In the genomic region with DNA sequence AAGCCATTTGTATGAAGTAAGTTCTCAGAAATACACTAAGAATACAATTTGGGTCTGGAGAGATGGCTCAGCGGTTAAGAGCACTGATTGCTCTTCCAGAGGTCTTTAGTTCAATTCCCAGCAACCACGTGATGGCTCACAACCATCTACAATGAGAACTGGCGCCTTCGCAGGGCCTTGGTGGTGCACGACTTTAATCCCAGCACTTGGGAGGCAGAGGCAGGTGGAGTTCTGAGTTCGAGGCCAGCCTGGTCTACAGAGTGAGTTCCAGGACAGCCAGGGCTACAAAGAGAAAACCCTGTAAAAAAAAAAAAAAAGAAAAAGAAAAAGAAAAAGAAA, we compare ENCODE assay signal across 7 mouse cellular contexts. TPM values are rescaled to one million over a fixed set of nuclear protein-coding genes. Genes with fewer than 3 reads are reported as not detected.
DNase-seq lines count a peak whose midpoint lies in the region; ATAC-seq and TF ChIP-seq lines count a peak whose summit lies in the region.
"Not testable (repeated sequence)": the region's sequence is repeated elsewhere in the genome, so short reads cannot be mapped to it uniquely, and the experiment has no call there.

No protein-coding gene starts in this region.

- H3K4me1 ChIP-seq in forebrain, embryonic 11.5 days (replicated peaks; ENCODE audit: control insufficient read depth, insufficient read depth, low read length); midbrain, postnatal 0 days (ENCODE audit: insufficient read depth, low read length): not testable (repeated sequence)
- H3K4me1 ChIP-seq in heart, embryonic 16.5 days (ENCODE audit: control insufficient read depth, insufficient read depth, low read length): peaks cover 24% of the 10 kb centered on the region
- H3K4me1 ChIP-seq in intestine, embryonic 16.5 days (ENCODE audit: control insufficient read depth, insufficient read depth, low read length): peaks cover 34% of the 10 kb centered on the region
- peaks cover 37% of the 10 kb centered on the region for H3K4me1 ChIP-seq in limb, embryonic 13.5 days
- peaks cover 12% of the 10 kb centered on the region for H3K4me1 ChIP-seq in lung, embryonic 14.5 days (ENCODE audit: insufficient read depth)

- TF ChIP-seq CTCF in lung, embryonic 14.5 days (IDR thresholded peaks at IDR 0.05; ENCODE audit: low read depth); midbrain, postnatal 0 days (IDR thresholded peaks at IDR 0.05): not testable (repeated sequence)

- not testable (repeated sequence) for H3K4me3 ChIP-seq in forebrain, embryonic 11.5 days (ENCODE audit: low read depth, low read length); heart, embryonic 16.5 days (ENCODE audit: low read length); intestine, embryonic 16.5 days (ENCODE audit: low read length); lung, embryonic 14.5 days (ENCODE audit: low read depth, low read length)
- peak overlapping the region; percentile 69; the same call in 1 of the 2 replicates for H3K4me3 ChIP-seq in limb, embryonic 13.5 days
- H3K4me3 ChIP-seq in midbrain, postnatal 0 days (ENCODE audit: low read depth, low read length): peak overlapping the region; percentile 60

- ATAC-seq in forebrain, embryonic 11.5 days (replicated peaks; ENCODE audit: low FRiP score); heart, embryonic 16.5 days (replicated peaks; ENCODE audit: extremely low read depth, insufficient read depth, low FRiP score); intestine, embryonic 16.5 days; limb, embryonic 13.5 days (ENCODE audit: low FRiP score, low read depth); lung, embryonic 14.5 days (ENCODE audit: insufficient read depth); midbrain, postnatal 0 days (ENCODE audit: low FRiP score): not testable (repeated sequence)

- H3K9ac ChIP-seq in forebrain, embryonic 11.5 days (ENCODE audit: low read length); intestine, embryonic 16.5 days (ENCODE audit: low read depth, low read length); limb, embryonic 13.5 days; lung, embryonic 14.5 days; midbrain, postnatal 0 days (replicated peaks; ENCODE audit: low read length, poor library complexity, severe bottlenecking): not testable (repeated sequence)
- H3K9ac ChIP-seq in heart, embryonic 16.5 days (ENCODE audit: low read length): 0 out of 2 replicates have a peak overlapping the region, but pooled peaks have one; percentile 24

- H3K4me2 ChIP-seq in forebrain, embryonic 11.5 days (ENCODE audit: low read depth, low read length, severe bottlenecking): peak overlapping the region; percentile 36; the same call in 1 of the 2 replicates
- peak overlapping the region; percentile 91; the same call in 1 of the 2 replicates for H3K4me2 ChIP-seq in heart, embryonic 16.5 days (ENCODE audit: low read depth, low read length)
- H3K4me2 ChIP-seq in intestine, embryonic 16.5 days (ENCODE audit: low read depth, low read length): peak overlapping the region; percentile 62; the same call in 1 of the 2 replicates
- H3K4me2 ChIP-seq in limb, embryonic 13.5 days (replicated peaks): peak overlapping the region; percentile 90
- H3K4me2 ChIP-seq in lung, embryonic 14.5 days: peak overlapping the region; percentile 84
- H3K4me2 ChIP-seq in midbrain, postnatal 0 days (ENCODE audit: low read depth, low read length, poor library complexity, severe bottlenecking): peak overlapping the region; percentile 64

- 80% methylated on average over 6 of the region's 6 CpGs for WGBS in forebrain, embryonic 11.5 days
- 79% methylated on average over 6 of the region's 6 CpGs for WGBS in heart, embryonic 16.5 days
- 79% methylated on average over 6 of the region's 6 CpGs for WGBS in intestine, embryonic 16.5 days
- WGBS in limb, embryonic 13.5 days: 79% methylated on average over 6 of the region's 6 CpGs
- WGBS in lung, embryonic 14.5 days: 80% methylated on average over 6 of the region's 6 CpGs
- WGBS in midbrain, postnatal 0 days: 79% methylated on average over 6 of the region's 6 CpGs

- H3K27ac ChIP-seq in forebrain, embryonic 11.5 days (ENCODE audit: low read depth, low read length); intestine, embryonic 16.5 days (ENCODE audit: low read length); limb, embryonic 13.5 days; midbrain, postnatal 0 days (ENCODE audit: low read depth, low read length): not testable (repeated sequence)
- peak overlapping the region; percentile 87 for H3K27ac ChIP-seq in heart, embryonic 16.5 days (ENCODE audit: low read length)
- 0 out of 2 replicates have a peak overlapping the region, but pooled peaks have one; percentile 58 for H3K27ac ChIP-seq in lung, embryonic 14.5 days (ENCODE audit: low read depth)

- not testable (repeated sequence) for H3K27me3 ChIP-seq in forebrain, embryonic 11.5 days (ENCODE audit: control insufficient read depth, insufficient read depth, low read length); heart, embryonic 16.5 days (ENCODE audit: control insufficient read depth, insufficient read depth, low read length); intestine, embryonic 16.5 days (replicated peaks; ENCODE audit: control insufficient read depth, insufficient read depth, low read length); limb, embryonic 13.5 days; lung, embryonic 14.5 days (ENCODE audit: insufficient read depth, low read length); midbrain, postnatal 0 days (ENCODE audit: insufficient read depth, low read length)

- peak; percentile 88 for DNase-seq in R1 (ENCODE audit: low read depth, low spot score)
- DNase-seq in forebrain, embryonic 11.5 days (ENCODE audit: low spot score); lung, embryonic 14.5 days; midbrain, postnatal 0 days (ENCODE audit: low spot score): not testable (repeated sequence)

- not testable (repeated sequence) for H3K9me3 ChIP-seq in forebrain, embryonic 11.5 days (ENCODE audit: control insufficient read depth, low read length); heart, embryonic 16.5 days (replicated peaks; ENCODE audit: control insufficient read depth, low read length); intestine, embryonic 16.5 days (ENCODE audit: control insufficient read depth, low read length); limb, embryonic 13.5 days; lung, embryonic 14.5 days (ENCODE audit: low read depth, low read length); midbrain, postnatal 0 days (ENCODE audit: low read length)

- H3K36me3 ChIP-seq in forebrain, embryonic 11.5 days (ENCODE audit: control insufficient read depth, insufficient read depth, low read length); intestine, embryonic 16.5 days (ENCODE audit: control insufficient read depth, insufficient read depth, low read length); midbrain, postnatal 0 days (ENCODE audit: insufficient read depth, low read length): not testable (repeated sequence)
- H3K36me3 ChIP-seq in heart, embryonic 16.5 days (ENCODE audit: control insufficient read depth, insufficient read depth): peaks cover 12% of the 10 kb centered on the region
- H3K36me3 ChIP-seq in limb, embryonic 13.5 days: peaks cover 25% of the 10 kb centered on the region
- peaks cover 20% of the 10 kb centered on the region for H3K36me3 ChIP-seq in lung, embryonic 14.5 days (ENCODE audit: insufficient read depth)

RNA-seq across cellular contexts. Expression of gene Taf8, which starts 0.6 kb away (rescaled TPM):
- 29.6 and 32.2 TPM in 2 replicates for polyA plus RNA-seq in forebrain, embryonic 11.5 days (2014; fragmentation: Nextera tagmentation; extraction: Ambion mirVana)
- polyA plus RNA-seq in heart, embryonic 16.5 days (2015; fragmentation: Nextera tagmentation; extraction: Ambion mirVana): 20.3 and 20.8 TPM in 2 replicates
- 19.1 and 20.4 TPM in 2 replicates for polyA plus RNA-seq in intestine, embryonic 16.5 days (2015; fragmentation: Nextera tagmentation; extraction: Ambion mirVana)
- 34.6 and 34.9 TPM in 2 replicates for polyA plus RNA-seq in limb, embryonic 13.5 days (2015; fragmentation: Nextera tagmentation; extraction: Ambion mirVana)
- polyA plus RNA-seq in lung, embryonic 14.5 days (2014; fragmentation: Nextera tagmentation; extraction: Ambion mirVana): 22.1 and 26.8 TPM in 2 replicates
- 15.1 and 25.1 TPM in 2 replicates for total RNA-seq in midbrain, postnatal 0 days (2014; rRNA removed)
- 11.5 and 12.3 TPM in 2 replicates for polyA plus RNA-seq in midbrain, postnatal 0 days (2015; fragmentation: Nextera tagmentation; extraction: Ambion mirVana)

RNA-seq across cellular contexts. Expression of gene Ccnd3, which starts 2.2 kb away (rescaled TPM):
- 253 and 286 TPM in 2 replicates for polyA plus RNA-seq in forebrain, embryonic 11.5 days (2014; fragmentation: Nextera tagmentation; extraction: Ambion mirVana)
- 412 and 420 TPM in 2 replicates for polyA plus RNA-seq in heart, embryonic 16.5 days (2015; fragmentation: Nextera tagmentation; extraction: Ambion mirVana)
- polyA plus RNA-seq in intestine, embryonic 16.5 days (2015; fragmentation: Nextera tagmentation; extraction: Ambion mirVana): 371 and 393 TPM in 2 replicates
- 392 and 402 TPM in 2 replicates for polyA plus RNA-seq in limb, embryonic 13.5 days (2015; fragmentation: Nextera tagmentation; extraction: Ambion mirVana)
- 289 and 308 TPM in 2 replicates for polyA plus RNA-seq in lung, embryonic 14.5 days (2014; fragmentation: Nextera tagmentation; extraction: Ambion mirVana)
- 37.2 and 41.1 TPM in 2 replicates for total RNA-seq in midbrain, postnatal 0 days (2014; rRNA removed)
- polyA plus RNA-seq in midbrain, postnatal 0 days (2015; fragmentation: Nextera tagmentation; extraction: Ambion mirVana): 52.6 and 57.0 TPM in 2 replicates

Comparison
In these comparisons a context has a peak if more than half of its experiments do, and no peak if none do; other contexts are left out.
1. H3K4me2 ChIP-seq: peak in every context shown above with its lines; median percentile 91 in heart, embryonic 16.5 days; 90 in limb, embryonic 13.5 days; 84 in lung, embryonic 14.5 days; 64 in midbrain, postnatal 0 days; 62 in intestine, embryonic 16.5 days; 36 in forebrain, embryonic 11.5 days.